11 mouse cellular contexts compared by ENCODE assay signal in genomic region chr9:45371337-45371707, GRCm38 (mm10). TPM values are rescaled to one million over a fixed set of nuclear protein-coding genes. Genes with fewer than 3 reads are reported as not detected.
DNase-seq lines count a peak whose midpoint lies in the region; ATAC-seq and TF ChIP-seq lines count a peak whose summit lies in the region.
"Had no signal": no experiment of that assay in that cellular context is flagged by ENCODE, and none has a peak within 500 bp of the region (broad histone marks: within the 10 kb centered on the region; RNA-seq: fewer than 3 reads in every experiment).

No protein-coding gene starts in this region.

- no peaks in the 10 kb centered on the region for H3K9me3 ChIP-seq in heart, embryonic 14.5 days (ENCODE audit: control insufficient read depth, low read length)
- H3K9me3 ChIP-seq in hindbrain, embryonic 10.5 days = no peaks in the 10 kb centered on the region
- H3K9me3 ChIP-seq in midbrain, embryonic 14.5 days (ENCODE audit: control insufficient read depth, low read length) = no peaks in the 10 kb centered on the region

- intact Hi-C loops in gastrocnemius, postnatal 36 days (cut with DNase I) = no loop called here

- no peak for TF ChIP-seq POLR2A in brain, embryonic 14.5 days (IDR thresholded peaks at IDR 0.05; ENCODE audit: borderline replicate concordance, extremely low read depth, insufficient read depth, insufficient read length, poor library complexity, severe bottlenecking)

- H3K27ac ChIP-seq in heart, embryonic 14.5 days (replicated peaks in 1 of 2; ENCODE audit: control insufficient read depth in 1 of 2, insufficient read depth in 1 of 2, low read depth in 2 of 2, low read length in 2 of 2) = no peak overlapping the region
- H3K27ac ChIP-seq in hindbrain, embryonic 10.5 days = peak overlapping the region; percentile 93
- H3K27ac ChIP-seq in midbrain, embryonic 14.5 days (replicated peaks; ENCODE audit: low read depth, low read length) = peak overlapping the region; percentile 89

- no peak for DNase-seq in heart, postnatal 4 days
- peak; percentile 89 for DNase-seq in brain, embryonic 14.5 days (ENCODE audit: low read depth)
- peak; percentile 43 for DNase-seq in hindbrain, embryonic 10.5 days (ENCODE audit: low spot score)
- DNase-seq in midbrain, embryonic 14.5 days = peak; percentile 91
- DNase-seq in spleen, adult 18-20 months = no peak
- DNase-seq in gastrocnemius, postnatal 36 days = no peak
- DNase-seq: cerebellum, adult 8-10 months had no signal

- 61% methylated on average over 2 of the region's 2 CpGs for whole genome bisulfite sequencing in heart, embryonic 14.5 days
- WGBS in hindbrain, embryonic 10.5 days = 12% methylated on average over 2 of the region's 2 CpGs
- WGBS in midbrain, embryonic 14.5 days = 3% methylated on average over 2 of the region's 2 CpGs

- peaks cover 14 to 19% of the 10 kb centered on the region in 2 experiments for H3K4me1 ChIP-seq in heart, embryonic 14.5 days (ENCODE audit: control insufficient read depth in 2 of 2, insufficient read depth in 2 of 2, low read length in 2 of 2)
- peaks cover 45% of the 10 kb centered on the region for H3K4me1 ChIP-seq in hindbrain, embryonic 10.5 days (replicated peaks)
- H3K4me1 ChIP-seq in midbrain, embryonic 14.5 days (ENCODE audit: control insufficient read depth, insufficient read depth, low read length) = peaks cover 25% of the 10 kb centered on the region

- peak overlapping the region; percentile 74; the same call in 1 of the 2 replicates for H3K9ac ChIP-seq in heart, embryonic 14.5 days (ENCODE audit: low read length)
- H3K9ac ChIP-seq in midbrain, embryonic 14.5 days (replicated peaks; ENCODE audit: low read length) = peak overlapping the region; percentile 86

- peak overlapping the region; percentile 95 for H3K4me2 ChIP-seq in heart, embryonic 14.5 days (ENCODE audit: low read length)
- H3K4me2 ChIP-seq in midbrain, embryonic 14.5 days (ENCODE audit: low read length) = peak overlapping the region; percentile 62

- ATAC-seq in heart, embryonic 14.5 days (ENCODE audit: insufficient number of reproducible peaks, insufficient read depth, low FRiP score, low read depth) = no peak
- peak; percentile 53; the same call in 1 of the 2 replicates for ATAC-seq in midbrain, embryonic 14.5 days (ENCODE audit: low FRiP score, low TSS enrichment)
- ATAC-seq in frontal cortex, adult (ENCODE audit: low TSS enrichment) = no peak

- peaks cover 7% of the 10 kb centered on the region; the same call in 1 of the 2 replicates for H3K27me3 ChIP-seq in heart, embryonic 14.5 days (ENCODE audit: control insufficient read depth, insufficient read depth, low read length)
- H3K27me3 ChIP-seq in hindbrain, embryonic 10.5 days (ENCODE audit: insufficient read depth, poor library complexity, severe bottlenecking) = peaks cover 22% of the 10 kb centered on the region
- no peaks in the 10 kb centered on the region for H3K27me3 ChIP-seq in midbrain, embryonic 14.5 days (ENCODE audit: control insufficient read depth, insufficient read depth, low read length)

- TF ChIP-seq CTCF in brain, embryonic 14.5 days (IDR thresholded peaks at IDR 0.05; ENCODE audit: borderline replicate concordance, extremely low read depth, insufficient read depth, insufficient read length) = no peak

- H3K4me3 ChIP-seq in heart, embryonic 14.5 days (ENCODE audit: control insufficient read depth in 1 of 2, insufficient read depth in 1 of 2, low read depth in 1 of 2, low read length in 2 of 2) = peak overlapping the region; percentile 59 to 70
- H3K4me3 ChIP-seq in hindbrain, embryonic 10.5 days = peak overlapping the region; percentile 82
- peak overlapping the region; percentile 71 for H3K4me3 ChIP-seq in midbrain, embryonic 14.5 days (replicated peaks; ENCODE audit: low read depth, low read length)

- no peaks in the 10 kb centered on the region for H3K36me3 ChIP-seq in heart, embryonic 14.5 days (ENCODE audit: control insufficient read depth, insufficient read depth, low read length)
- H3K36me3 ChIP-seq in hindbrain, embryonic 10.5 days = peaks cover 38% of the 10 kb centered on the region
- peaks cover 4% of the 10 kb centered on the region; the same call in 1 of the 2 replicates for H3K36me3 ChIP-seq in midbrain, embryonic 14.5 days (ENCODE audit: control insufficient read depth, insufficient read depth, low read length)

RNA-seq across cellular contexts. Expression of gene Fxyd6, which starts 1.3 kb away (rescaled TPM):
- 27.3 and 32.7 TPM in 2 replicates for polyA plus RNA-seq in heart, embryonic 14.5 days (2014; fragmentation: Nextera tagmentation; extraction: Ambion mirVana)
- total RNA-seq in heart, postnatal 4 days (2021) = 10 to 100 TPM; 28.5 to 29.6 TPM
- polyA plus RNA-seq in brain, embryonic 14.5 days (2012; rRNA removed) = 374 and 382 TPM in 2 replicates
- polyA plus RNA-seq in hindbrain, embryonic 10.5 days (2016; fragmentation: Nextera tagmentation; extraction: Ambion mirVana) = 155 and 167 TPM in 2 replicates
- polyA plus RNA-seq in midbrain, embryonic 14.5 days (2014; fragmentation: Nextera tagmentation; extraction: Ambion mirVana) = 348 and 508 TPM in 2 replicates
- 10 to 100 TPM; 24.2 to 33.4 TPM for total RNA-seq in gastrocnemius, postnatal 36 days (2021)
- total RNA-seq: neutrophil, adult 5-6 weeks had no signal

RNA-seq across cellular contexts. Expression of gene Fxyd2, which starts 28.1 kb away (rescaled TPM):
- 0.92 and 2.0 TPM in 2 replicates for polyA plus RNA-seq in heart, embryonic 14.5 days (2014; fragmentation: Nextera tagmentation; extraction: Ambion mirVana)
- under 1 TPM in 1 of 2 experiments, not detected in 1; 0.61 TPM for total RNA-seq in heart, postnatal 4 days (2021)
- polyA plus RNA-seq in brain, embryonic 14.5 days (2012; rRNA removed) = 7.7 and 8.4 TPM in 2 replicates
- 0.93 and 1.1 TPM in 2 replicates for polyA plus RNA-seq in hindbrain, embryonic 10.5 days (2016; fragmentation: Nextera tagmentation; extraction: Ambion mirVana)
- polyA plus RNA-seq in midbrain, embryonic 14.5 days (2014; fragmentation: Nextera tagmentation; extraction: Ambion mirVana) = 8.0 and 14.1 TPM in 2 replicates
- total RNA-seq in gastrocnemius, postnatal 36 days (2021) = 1 to 10 TPM; 1.4 to 2.6 TPM
- total RNA-seq: neutrophil, adult 5-6 weeks had no signal

RNA-seq across cellular contexts. Expression of gene Tmprss13, which starts 52.4 kb away (rescaled TPM):
- 0.18 TPM in 1 of 2 replicates, not detected in the other for polyA plus RNA-seq in heart, embryonic 14.5 days (2014; fragmentation: Nextera tagmentation; extraction: Ambion mirVana)
- total RNA-seq in heart, postnatal 4 days (2021) = under 1 TPM; 0.24 to 0.50 TPM
- 0.08 and 0.10 TPM in 2 replicates for polyA plus RNA-seq in brain, embryonic 14.5 days (2012; rRNA removed)
- 0.11 and 0.12 TPM in 2 replicates for polyA plus RNA-seq in hindbrain, embryonic 10.5 days (2016; fragmentation: Nextera tagmentation; extraction: Ambion mirVana)
- polyA plus RNA-seq in midbrain, embryonic 14.5 days (2014; fragmentation: Nextera tagmentation; extraction: Ambion mirVana) = 0.07 TPM in 1 of 2 replicates, not detected in the other
- total RNA-seq in gastrocnemius, postnatal 36 days (2021) = under 1 TPM; 0.22 to 0.43 TPM
- total RNA-seq: layer of hippocampus, postnatal 10 days had no signal

RNA-seq across cellular contexts. Expression of gene Dscaml1, which starts 55.1 kb away (rescaled TPM):
- polyA plus RNA-seq in heart, embryonic 14.5 days (2014; fragmentation: Nextera tagmentation; extraction: Ambion mirVana) = 0.08 and 0.55 TPM in 2 replicates
- total RNA-seq in heart, postnatal 4 days (2021) = not detected
- polyA plus RNA-seq in brain, embryonic 14.5 days (2012; rRNA removed) = 34.3 and 36.8 TPM in 2 replicates
- polyA plus RNA-seq in hindbrain, embryonic 10.5 days (2016; fragmentation: Nextera tagmentation; extraction: Ambion mirVana) = 0.78 and 0.92 TPM in 2 replicates
- polyA plus RNA-seq in midbrain, embryonic 14.5 days (2014; fragmentation: Nextera tagmentation; extraction: Ambion mirVana) = 12.4 and 14.8 TPM in 2 replicates
- not detected for total RNA-seq in gastrocnemius, postnatal 36 days (2021)
- total RNA-seq: neutrophil, adult 5-6 weeks had no signal

Comparison
In these comparisons a context has a peak if more than half of its experiments do, and no peak if none do; other contexts are left out.
1. H3K27ac ChIP-seq: peak in hindbrain, embryonic 10.5 days (single experiment) and midbrain, embryonic 14.5 days (single experiment); none in heart, embryonic 14.5 days (0 of 2).
2. DNase-seq: peak in brain, embryonic 14.5 days (single experiment), hindbrain, embryonic 10.5 days (single experiment) and midbrain, embryonic 14.5 days (single experiment); none in heart, postnatal 4 days (single experiment), spleen, adult 18-20 months (0 of 2) and gastrocnemius, postnatal 36 days (0 of 2).
3. Peak in every context shown above with its lines, with median percentiles within 50 percentile points of each other: H3K4me3 ChIP-seq.